Comparison of ENCODE assay signal across 8 mouse cellular contexts in genomic region chr15:82223657-82224601, GRCm38 (mm10). TPM values are rescaled to one million over a fixed set of nuclear protein-coding genes. Genes with fewer than 3 reads are reported as not detected.
A peak's percentile ranks its signal among the peaks of the same experiment; 100 is the strongest.
DNase-seq lines count a peak whose midpoint lies in the region; ATAC-seq and TF ChIP-seq lines count a peak whose summit lies in the region.

Gene Tnfrsf13c, minus strand, starts transcription at chr15:82224369.

- no peak for TF ChIP-seq EP300 in stomach, postnatal 0 days (optimal IDR thresholded peaks at IDR 0.05)

- peaks cover 11% of the 10 kb centered on the region for H3K4me1 ChIP-seq in cerebellum, adult 2 months (ENCODE audit: control insufficient read depth, insufficient read depth, low read length)
- H3K4me1 ChIP-seq in E14TG2a.4 (replicated peaks; ENCODE audit: low read depth, low read length), result peaks cover 76% of the 10 kb centered on the region
- 0 out of 2 replicates have a peak, but pooled peaks cover 5% of the 10 kb centered on the region for H3K4me1 ChIP-seq in forebrain, postnatal 0 days (ENCODE audit: insufficient read depth)
- H3K4me1 ChIP-seq in midbrain, embryonic 10.5 days, result peaks cover 45% of the 10 kb centered on the region
- H3K4me1 ChIP-seq in stomach, postnatal 0 days (replicated peaks; ENCODE audit: control insufficient read depth, insufficient read depth), result no peaks in the 10 kb centered on the region

- peak within 1 kb of the TSS; percentile 61 for H3K4me2 ChIP-seq in forebrain, postnatal 0 days (ENCODE audit: low read depth)
- peak within 1 kb of the TSS; percentile 63 for H3K4me2 ChIP-seq in stomach, postnatal 0 days (replicated peaks; ENCODE audit: low read depth)

- H3K4me3 ChIP-seq in cerebellum, adult 2 months (replicated peaks; ENCODE audit: insufficient read depth, low read depth, low read length), result peak within 1 kb of the TSS; percentile 54
- H3K4me3 ChIP-seq in E14TG2a.4 (replicated peaks; ENCODE audit: low read length), result peak within 1 kb of the TSS; percentile 75
- H3K4me3 ChIP-seq in forebrain, postnatal 0 days (ENCODE audit: low read depth, low read length), result peak within 1 kb of the TSS; percentile 30
- peak within 1 kb of the TSS; percentile 54 for H3K4me3 ChIP-seq in midbrain, embryonic 10.5 days
- H3K4me3 ChIP-seq in stomach, postnatal 0 days (ENCODE audit: low read depth, low read length), result peak within 1 kb of the TSS; percentile 33

- peak; percentile 61 for ATAC-seq in forebrain, postnatal 0 days
- ATAC-seq in stomach, postnatal 0 days (ENCODE audit: low FRiP score, low TSS enrichment), result no peak

- 3% methylated on average over 41 of the region's 44 CpGs for WGBS in cerebellum, adult 2 months
- WGBS in forebrain, postnatal 0 days, result 1% methylated on average over 42 of the region's 44 CpGs
- 4% methylated on average over 44 of the region's 44 CpGs for WGBS in large intestine, adult 2 months
- WGBS in midbrain, embryonic 10.5 days, result 1% methylated on average over 44 of the region's 44 CpGs
- 1% methylated on average over 41 of the region's 44 CpGs for WGBS in stomach, postnatal 0 days

- DNase-seq in cerebellum, adult 2 months, result no peak
- no peak for DNase-seq in cerebellum, adult 11 months
- no peak for DNase-seq in forebrain, postnatal 0 days
- DNase-seq in large intestine, adult 2 months (ENCODE audit: low read depth, low spot score), result no peak
- DNase-seq in midbrain, embryonic 10.5 days (ENCODE audit: low spot score), result no peak
- peak; percentile 37 for DNase-seq in stomach, postnatal 0 days (ENCODE audit: low spot score)
- DNase-seq in right cerebral cortex, postnatal 36 days (ENCODE audit: low spot score in 2 of 2), result no peak

- no peaks in the 10 kb centered on the region for H3K27me3 ChIP-seq in cerebellum, adult 2 months (ENCODE audit: control insufficient read depth, insufficient read depth, low read length)
- H3K27me3 ChIP-seq in E14TG2a.4 (ENCODE audit: insufficient read depth, low read length), result peaks cover 46% of the 10 kb centered on the region
- H3K27me3 ChIP-seq in forebrain, postnatal 0 days (ENCODE audit: insufficient read depth, low read length), result no peaks in the 10 kb centered on the region
- peaks cover 69% of the 10 kb centered on the region for H3K27me3 ChIP-seq in midbrain, embryonic 10.5 days (ENCODE audit: low read depth, poor library complexity, severe bottlenecking)
- no peaks in the 10 kb centered on the region for H3K27me3 ChIP-seq in stomach, postnatal 0 days (ENCODE audit: control insufficient read depth, insufficient read depth, low read length)

- peak within 1 kb of the TSS; percentile 37; the same call in 1 of the 2 replicates for H3K9ac ChIP-seq in forebrain, postnatal 0 days
- H3K9ac ChIP-seq in stomach, postnatal 0 days (ENCODE audit: low read length), result peak within 1 kb of the TSS; percentile 35; the same call in 1 of the 2 replicates

- no peak within 1 kb of the TSS for H3K27ac ChIP-seq in cerebellum, adult 2 months (ENCODE audit: insufficient read depth, low read length)
- H3K27ac ChIP-seq in forebrain, postnatal 0 days (ENCODE audit: low read depth, low read length), result no peak within 1 kb of the TSS
- peak within 1 kb of the TSS; percentile 65 for H3K27ac ChIP-seq in midbrain, embryonic 10.5 days (replicated peaks)
- H3K27ac ChIP-seq in stomach, postnatal 0 days (replicated peaks), result no peak within 1 kb of the TSS

- H3K9me3 ChIP-seq in E14TG2a.4 (ENCODE audit: low read length), result no peaks in the 10 kb centered on the region
- H3K9me3 ChIP-seq in forebrain, postnatal 0 days (ENCODE audit: low read length), result no peaks in the 10 kb centered on the region
- no peaks in the 10 kb centered on the region for H3K9me3 ChIP-seq in midbrain, embryonic 10.5 days (replicated peaks)
- no peaks in the 10 kb centered on the region for H3K9me3 ChIP-seq in stomach, postnatal 0 days (ENCODE audit: control insufficient read depth, low read length)

- no peak for TF ChIP-seq CTCF in cerebellum, adult 2 months (IDR thresholded peaks at IDR 0.05; ENCODE audit: borderline replicate concordance, insufficient read depth, low read depth, low read length)
- no peak for TF ChIP-seq CTCF in E14TG2a.4 (conservative IDR thresholded peaks at IDR 0.05; ENCODE audit: low read length)
- TF ChIP-seq CTCF in forebrain, postnatal 0 days (IDR thresholded peaks at IDR 0.05; ENCODE audit: low read depth), result no peak
- TF ChIP-seq CTCF in stomach, postnatal 0 days (IDR thresholded peaks at IDR 0.05; ENCODE audit: low read depth), result no peak

- TF ChIP-seq POLR2A in cerebellum, adult 2 months (IDR thresholded peaks at IDR 0.05; ENCODE audit: borderline replicate concordance, insufficient read depth, low read length), result no peak

- H3K36me3 ChIP-seq in E14TG2a.4 (ENCODE audit: insufficient read depth, low read length), result no peaks in the 10 kb centered on the region
- no peaks in the 10 kb centered on the region for H3K36me3 ChIP-seq in forebrain, postnatal 0 days (ENCODE audit: insufficient read depth)
- no peaks in the 10 kb centered on the region for H3K36me3 ChIP-seq in midbrain, embryonic 10.5 days
- no peaks in the 10 kb centered on the region for H3K36me3 ChIP-seq in stomach, postnatal 0 days (ENCODE audit: control insufficient read depth, insufficient read depth, low read length)

RNA-seq across cellular contexts. Expression of gene Tnfrsf13c, which starts in this region (rescaled TPM):
- 0.89 and 0.93 TPM in 2 replicates for polyA plus RNA-seq in cerebellum, adult 2 months (2012; rRNA removed)
- total RNA-seq in forebrain, postnatal 0 days (2014; rRNA removed), result 0.24 and 0.62 TPM in 2 replicates
- polyA plus RNA-seq in forebrain, postnatal 0 days (2015; fragmentation: Nextera tagmentation; extraction: Ambion mirVana), result 0.44 and 0.47 TPM in 2 replicates
- 10.2 and 12.1 TPM in 2 replicates for polyA plus RNA-seq in large intestine, adult 2 months (2012; rRNA removed)
- 0.07 TPM in 1 of 2 replicates, not detected in the other for polyA plus RNA-seq in midbrain, embryonic 10.5 days (2016; fragmentation: Nextera tagmentation; extraction: Ambion mirVana)
- not detected in 2 replicates for polyA plus RNA-seq in stomach, postnatal 0 days (2015; fragmentation: Nextera tagmentation; extraction: Ambion mirVana)

Comparison
In these comparisons a context has a peak if more than half of its experiments do, and no peak if none do; other contexts are left out.
1. Peak in ATAC-seq, H3K4me3 ChIP-seq, H3K9ac ChIP-seq and H3K4me2 ChIP-seq in forebrain, postnatal 0 days; RNA of the gene not detected or under 1 TPM.
2. Peak in DNase-seq, H3K4me3 ChIP-seq, H3K9ac ChIP-seq and H3K4me2 ChIP-seq in stomach, postnatal 0 days; RNA of the gene not detected or under 1 TPM.